Mouse (Mus musculus) left cerebral cortex, adult 11 months (tissue): ENCODE measurements at regions not wholly inside any gene's neighbourhood (a gene's known extent, or its start where the extent isn't known, plus 50 kb on each side); places are given as distances from the start of the nearest gene placed in this dataset.

ENCODE experiments used
- DNase-seq: peaks from one replicate; pipeline ENCODE4 v3.0.0; 2022; ENCODE audit warnings: low spot score

- DNase-seq, result no peak
These were observed 78.3 kb upstream of the Thbs1 start for GRCm38 (mm10) chr2:118033377-118033776.

- DNase-seq, result no peak
These were observed 77.7 kb upstream of the Thbs1 start for GRCm38 (mm10) chr2:118034026-118034425.

GRCm38 (mm10) chr2:118035333-118035732, 76.3 kb upstream of the Thbs1 start:
- DNase-seq, result no peak

GRCm38 (mm10) chr2:118038859-118039818, 72.5 kb upstream of the Thbs1 start:
- no peak for DNase-seq

DNA sequence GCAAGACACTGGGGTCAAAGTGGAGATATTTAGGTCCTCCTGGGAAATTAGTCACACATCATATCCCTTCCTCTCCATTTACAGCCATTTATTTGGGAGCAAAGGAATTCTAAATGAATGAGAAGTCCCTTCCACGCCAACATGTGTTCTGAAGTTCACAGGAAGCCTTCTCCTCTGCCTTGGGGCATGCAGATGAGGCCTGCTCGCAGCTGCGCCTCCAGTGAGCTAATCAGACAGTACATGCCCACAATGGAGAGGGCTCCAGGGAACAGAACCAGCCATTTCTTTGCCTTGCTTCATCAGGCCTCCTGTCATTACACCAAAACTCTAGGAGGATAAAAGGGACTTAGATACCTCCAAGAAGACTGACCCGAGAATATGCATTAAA, 71.9 kb upstream of the Thbs1 start:
- DNase-seq, result no peak

DNA sequence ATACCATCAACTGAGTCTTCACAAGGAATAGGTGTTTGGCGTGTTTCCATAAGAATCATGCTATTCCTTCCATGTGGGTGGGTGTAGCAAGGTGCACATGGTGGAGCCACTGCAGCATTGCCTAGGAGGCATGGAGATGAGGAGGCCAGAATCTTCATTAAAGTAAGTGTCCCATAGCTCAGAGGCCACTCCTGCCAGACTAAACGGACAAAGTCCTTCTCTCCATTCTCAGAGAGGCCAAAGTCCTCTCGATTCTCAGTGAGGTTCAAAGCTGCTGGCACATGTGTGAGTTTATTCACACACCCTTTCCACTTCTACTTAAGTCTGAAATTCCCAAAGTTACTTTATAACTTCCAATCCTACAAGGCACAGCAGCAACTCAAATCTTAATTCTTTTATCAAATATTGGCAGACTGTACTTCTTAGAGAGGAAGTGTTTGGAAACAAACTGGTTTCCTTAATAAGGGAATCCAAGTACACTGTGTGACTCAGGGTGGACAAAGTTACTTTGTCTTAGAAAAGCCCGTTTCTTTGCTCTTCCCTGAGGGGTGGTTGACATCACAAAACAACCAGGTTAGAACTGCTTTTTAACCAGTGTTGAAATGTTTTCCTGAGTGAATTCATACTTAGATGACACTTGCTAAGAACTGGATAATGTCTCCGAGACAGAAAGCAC, 69.2 kb upstream of the Thbs1 start:
- DNase-seq, result no peak

DNA sequence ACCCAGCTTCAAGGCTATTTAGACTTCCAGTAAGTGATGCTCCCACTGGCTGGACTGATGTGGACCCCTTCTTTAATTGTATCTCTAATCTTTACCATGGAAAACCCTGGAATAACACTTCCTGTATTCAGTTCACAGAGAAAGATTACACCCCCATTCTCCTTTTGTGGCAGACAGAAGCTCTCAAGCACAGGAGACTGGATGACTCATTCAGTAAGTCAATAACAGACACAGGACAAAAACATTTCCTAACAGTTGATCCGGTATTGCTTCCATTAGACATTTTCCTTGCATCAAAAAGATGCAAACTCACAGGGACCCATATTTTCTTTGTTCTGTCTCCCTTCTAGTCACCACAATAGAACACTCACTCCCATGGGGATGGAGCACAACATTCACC, 67.0 kb upstream of the Thbs1 start:
- no peak for DNase-seq

GRCm38 (mm10) chr2:118050326-118050725, 61.4 kb upstream of the Thbs1 start:
- peak; percentile 8 for DNase-seq

- DNase-seq, result no peak
These were observed 60.1 kb upstream of the Thbs1 start for GRCm38 (mm10) chr2:118051610-118052009.

DNA sequence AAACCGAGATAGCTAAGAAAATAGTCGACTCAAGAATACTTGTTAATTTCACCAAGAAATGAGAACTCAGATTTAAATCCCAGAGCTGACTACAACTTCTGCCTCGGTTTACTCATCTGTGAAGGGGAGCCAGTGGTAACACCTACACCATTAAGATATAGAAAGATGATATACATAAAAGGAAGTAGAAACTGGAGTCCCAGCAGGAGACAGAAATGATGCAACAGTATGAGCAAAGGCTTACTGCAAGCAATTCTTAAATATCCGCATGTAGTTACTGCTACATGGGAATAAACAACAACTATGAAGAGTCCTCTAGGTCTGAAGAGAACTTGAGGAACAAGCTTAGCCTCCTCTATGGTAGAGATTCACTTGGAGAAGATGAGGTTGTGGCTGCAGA, 58.2 kb upstream of the Thbs1 start:
- DNase-seq, result no peak

DNA sequence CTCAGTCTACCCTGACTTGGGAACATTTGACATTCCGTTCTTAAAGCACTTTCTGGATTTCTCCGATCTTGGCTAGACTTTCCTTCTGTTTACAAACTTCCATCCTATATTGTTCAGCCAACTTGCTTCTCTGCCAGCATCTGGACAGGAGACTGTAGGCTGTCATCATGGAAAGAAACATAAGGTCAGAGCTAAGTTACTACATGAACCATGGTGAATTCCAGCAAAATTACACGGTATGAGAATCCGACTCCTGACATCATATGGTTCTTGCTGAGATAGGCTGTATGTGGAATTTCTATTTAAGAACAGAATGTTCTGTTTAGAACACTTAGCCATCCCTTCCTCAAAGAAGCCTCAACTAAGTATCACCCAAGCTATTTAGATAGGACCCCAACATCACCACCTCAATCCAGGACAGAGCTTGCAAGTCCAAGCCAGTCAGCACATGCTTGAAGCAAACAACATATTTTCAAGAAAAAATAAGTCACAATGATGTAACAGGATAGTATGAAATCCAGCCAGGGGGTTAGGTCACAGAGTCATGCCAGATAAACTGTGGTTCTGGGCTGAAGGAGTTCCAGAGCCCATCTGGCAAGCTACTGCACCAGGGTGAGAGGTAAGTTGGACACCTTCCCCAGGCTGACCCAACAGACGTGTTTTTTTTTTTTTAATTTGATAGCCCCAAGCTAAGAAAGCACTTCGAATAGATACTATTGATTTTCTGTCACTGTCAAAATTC, 52.9 kb upstream of the Thbs1 start:
- DNase-seq, result no peak

DNA sequence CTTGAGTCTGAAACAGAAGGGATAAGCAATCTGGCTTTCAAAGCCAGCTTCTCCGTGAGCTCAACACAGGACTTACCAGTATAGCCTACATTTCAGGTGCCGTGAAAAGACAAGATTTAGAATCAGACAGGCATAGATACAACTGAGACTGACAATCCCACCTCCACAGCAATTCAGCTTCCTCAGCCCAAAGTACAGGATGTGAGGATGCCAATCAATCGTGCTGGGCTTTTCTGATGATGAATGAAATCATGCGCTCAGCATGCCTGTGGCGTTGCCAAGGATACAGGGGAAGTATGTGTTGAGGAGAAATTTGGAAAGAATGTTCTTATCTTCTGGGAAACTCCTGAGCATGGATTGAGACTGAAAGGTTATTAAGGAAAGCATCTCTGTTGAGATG, 50.4 kb upstream of the Thbs1 start:
- peak; percentile 2 for DNase-seq
